Mouse (Mus musculus): ENCODE results near the gene Hsd17b12.

Hsd17b12 gene

DNA sequence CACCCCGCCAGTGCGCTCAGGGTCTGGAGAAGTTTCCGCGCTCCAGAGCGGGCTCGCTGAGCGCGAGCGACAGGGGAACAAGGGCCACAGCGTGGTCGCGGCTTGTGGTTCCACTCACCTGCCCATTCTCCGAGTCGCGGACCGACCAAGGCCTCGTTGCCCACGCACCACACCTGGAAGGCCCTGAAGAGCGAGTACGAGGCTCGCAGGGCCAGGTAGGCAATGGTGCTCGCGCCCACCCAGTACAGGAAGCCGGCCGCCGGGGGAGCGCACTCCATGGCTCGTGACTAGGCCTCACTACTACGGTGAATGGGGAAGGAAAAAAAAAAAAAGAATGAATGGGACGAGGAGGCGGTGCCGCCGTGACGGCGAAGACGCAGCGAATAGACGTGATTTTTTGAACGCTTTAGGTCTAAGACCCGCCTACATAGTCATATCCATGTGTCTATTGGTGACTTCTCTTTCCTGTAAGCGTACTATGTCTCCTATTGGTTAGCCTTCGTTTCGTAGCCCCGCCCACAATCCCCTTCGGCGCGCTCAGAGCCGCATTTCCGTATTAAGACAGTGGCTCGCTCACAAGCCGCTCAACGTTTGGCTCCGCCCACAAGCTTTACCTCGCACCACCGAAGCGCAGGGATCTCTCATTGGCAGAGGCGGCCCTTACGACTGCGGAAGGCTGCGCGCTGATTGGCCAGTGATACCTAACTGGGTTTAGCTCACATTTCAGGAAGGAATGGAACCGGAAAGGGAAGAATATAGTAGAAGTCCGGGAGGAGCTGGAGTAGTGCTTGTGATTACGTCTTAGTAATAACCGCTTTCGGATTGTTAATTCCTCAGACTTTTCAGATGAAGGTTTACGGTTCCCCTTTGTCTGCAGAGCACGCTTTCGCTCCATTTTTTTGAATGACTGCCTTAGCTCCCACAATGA is at the start of gene Hsd17b12:
Hsd17b12 (minus strand) TSS at position 373 of the 928 bp plus-strand sequence.
- DNase-seq (ENCODE audit: low spot score) = peak; percentile 100

DNA sequence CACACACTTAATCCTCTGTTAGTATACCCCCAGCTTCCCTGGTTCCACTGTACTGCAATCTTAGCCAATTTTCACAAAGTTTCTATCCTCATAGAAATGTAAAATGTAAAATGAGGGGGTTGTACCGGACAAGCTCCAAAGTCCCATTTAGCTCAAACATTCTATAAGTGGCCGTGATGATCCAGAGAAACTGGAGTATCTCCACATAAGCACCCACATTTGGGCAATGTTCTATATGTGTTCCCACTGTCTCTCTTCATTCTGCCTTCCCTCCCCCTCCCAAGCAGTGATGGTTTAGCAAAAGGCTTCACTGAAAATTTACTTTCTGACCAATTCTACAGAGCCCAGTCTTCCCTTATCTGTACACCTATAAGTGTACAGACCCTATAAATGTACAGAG is 27.1 kb upstream of the Hsd17b12 start:
- DNase-seq (ENCODE audit: low spot score) = peak; percentile 16

DNA sequence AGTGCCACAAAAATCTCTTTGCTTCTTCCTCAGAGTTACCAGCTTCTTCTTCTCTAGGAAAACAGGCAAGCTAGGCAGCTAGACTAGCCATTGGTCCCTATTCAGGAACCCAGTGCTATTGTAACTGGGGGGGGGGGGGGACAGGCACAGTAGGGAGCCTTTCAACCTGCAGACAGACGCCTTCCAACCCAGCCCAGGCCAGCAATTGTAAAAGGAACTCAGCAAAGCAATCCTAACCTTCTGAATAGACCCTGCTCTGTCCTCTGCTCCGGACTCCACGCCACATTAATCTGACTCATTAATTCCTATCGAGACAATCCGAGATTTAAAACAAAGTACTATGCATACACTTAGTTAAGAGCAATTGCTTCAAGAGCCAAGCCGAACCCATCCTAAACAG is 26.4 kb upstream of the Hsd17b12 start:
- DNase-seq (ENCODE audit: low spot score) = no peak

DNA sequence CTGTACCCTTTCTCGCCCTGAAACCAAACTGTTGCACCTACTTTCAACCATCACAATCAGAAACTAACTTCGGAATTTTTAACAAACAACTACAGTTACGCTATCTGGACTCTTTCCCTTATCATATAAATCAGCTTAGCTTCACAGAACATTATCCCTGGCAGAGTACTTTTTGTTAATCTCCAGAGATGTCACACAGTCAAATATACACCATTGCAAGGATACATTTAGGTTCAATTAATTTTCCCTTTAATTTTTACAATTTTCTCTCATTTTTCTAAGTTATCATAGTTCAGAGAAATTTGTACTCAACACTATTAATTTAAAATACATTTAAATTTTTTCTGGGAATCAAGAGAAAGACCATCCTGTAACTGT is 21.3 kb upstream of the Hsd17b12 start:
- no peak for DNase-seq (ENCODE audit: low spot score)

DNA sequence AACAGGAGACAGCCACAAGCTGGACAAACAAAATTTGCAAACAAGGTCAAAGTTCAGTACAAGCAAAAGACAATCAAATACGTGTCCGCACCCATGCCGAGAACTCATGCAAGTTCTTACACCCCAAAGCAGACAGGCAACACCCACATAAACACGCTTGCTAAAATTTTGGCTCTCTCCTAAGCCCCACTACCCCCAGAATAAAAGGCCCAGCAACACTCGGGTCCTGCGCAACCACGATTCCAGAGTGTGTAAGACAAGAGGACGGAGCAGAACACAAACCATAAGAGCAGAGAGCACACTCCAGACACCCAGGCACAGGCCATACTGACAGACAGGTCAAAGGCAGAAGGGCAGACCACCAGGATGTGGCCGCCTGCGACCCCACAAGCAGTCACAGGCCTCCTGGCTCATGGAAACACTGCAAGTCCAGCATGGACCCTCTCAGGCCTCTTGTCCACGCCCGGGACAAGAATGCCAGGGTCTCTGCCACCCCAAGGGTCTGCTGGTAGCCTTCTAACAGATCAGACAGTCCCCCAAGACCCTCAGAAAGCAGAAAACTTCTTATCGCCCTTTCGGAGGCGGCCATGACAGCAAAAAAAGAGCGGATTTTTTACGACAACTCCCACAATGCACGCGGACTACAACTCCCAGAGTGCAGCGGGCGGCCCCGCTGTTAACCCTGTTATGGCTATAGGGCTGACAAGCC is 20.7 kb upstream of the Hsd17b12 start:
- DNase-seq (ENCODE audit: low spot score) = peak; percentile 80

DNA sequence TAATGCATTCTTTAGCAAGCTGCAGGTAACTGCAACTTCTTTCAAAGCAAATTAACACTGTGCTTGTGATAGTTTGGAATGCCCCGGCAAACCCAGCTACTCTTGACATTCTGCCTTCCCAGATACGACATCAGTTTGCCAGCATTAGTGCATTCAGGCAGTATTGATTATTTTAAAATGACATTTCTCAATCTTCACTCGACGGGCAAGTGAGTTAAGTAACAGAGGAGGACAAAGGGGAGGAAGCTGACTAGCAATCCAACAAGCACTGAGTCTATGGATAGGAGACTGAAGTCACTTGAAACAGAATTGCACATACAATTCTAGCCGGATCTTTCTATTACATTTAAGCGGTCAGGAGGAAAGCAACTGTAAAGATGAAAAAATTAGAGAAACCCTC is 19.5 kb upstream of the Hsd17b12 start:
- DNase-seq (ENCODE audit: low spot score) = no peak

DNA sequence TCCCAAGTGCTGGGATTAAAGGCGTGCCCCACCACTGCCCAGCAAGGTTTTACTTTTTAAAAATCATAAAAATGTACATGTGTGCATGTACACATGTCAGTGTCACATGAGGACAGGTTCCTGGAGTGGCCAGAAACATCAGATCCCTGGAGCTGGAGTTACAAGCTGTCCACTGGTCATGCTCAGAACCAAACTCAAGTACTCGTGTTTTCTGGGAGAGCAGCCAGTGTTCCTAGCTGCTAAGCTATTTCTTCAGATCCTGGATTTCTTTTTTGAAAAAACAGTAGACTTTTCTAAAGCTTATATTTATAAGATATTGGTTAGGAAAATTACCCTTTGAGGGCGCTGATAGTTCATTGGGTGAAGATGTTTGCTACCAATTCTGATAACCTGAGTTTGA is 18.6 kb upstream of the Hsd17b12 start:
- DNase-seq (ENCODE audit: low spot score) = no peak

DNA sequence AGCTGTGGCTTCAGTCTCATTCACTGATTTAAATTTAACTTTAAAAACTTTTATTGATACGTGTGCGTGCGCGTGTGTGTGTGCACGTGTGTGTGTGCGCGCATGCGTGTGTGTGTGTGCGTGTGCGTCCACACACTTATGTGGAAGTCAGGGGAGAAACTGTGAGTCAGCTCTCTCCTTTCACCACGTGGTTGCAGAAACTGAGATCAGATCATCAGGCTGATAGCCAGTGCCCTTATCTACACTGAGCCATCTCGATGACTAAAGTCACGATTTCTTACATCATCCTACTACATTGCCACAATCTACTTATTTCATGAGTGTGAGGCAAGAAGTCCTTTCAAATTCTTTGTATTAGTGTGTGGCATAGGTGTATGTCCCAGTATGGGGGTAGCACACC is 15.8 kb upstream of the Hsd17b12 start:
- DNase-seq (ENCODE audit: low spot score) = no peak

DNA sequence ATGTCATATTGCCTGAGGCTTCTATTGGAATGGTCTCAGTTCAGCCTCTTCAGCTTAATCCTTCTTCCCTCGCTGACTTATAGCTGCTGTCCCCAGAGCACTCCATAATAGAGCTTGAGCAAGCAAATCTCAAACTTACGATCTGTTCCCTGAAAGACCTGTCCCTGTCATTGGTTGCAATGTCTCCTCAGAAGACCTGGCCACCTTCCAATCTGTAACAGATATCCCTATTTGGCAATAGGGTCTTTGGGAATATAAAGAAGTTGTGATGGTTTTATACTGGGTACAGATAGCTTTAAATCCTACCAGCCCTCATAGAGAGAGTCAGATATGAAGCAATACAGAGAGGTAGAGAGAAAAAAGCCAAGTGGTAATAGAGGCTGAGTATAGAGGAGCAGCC is 5.4 kb upstream of the Hsd17b12 start:
- DNase-seq (ENCODE audit: low spot score) = no peak

DNA sequence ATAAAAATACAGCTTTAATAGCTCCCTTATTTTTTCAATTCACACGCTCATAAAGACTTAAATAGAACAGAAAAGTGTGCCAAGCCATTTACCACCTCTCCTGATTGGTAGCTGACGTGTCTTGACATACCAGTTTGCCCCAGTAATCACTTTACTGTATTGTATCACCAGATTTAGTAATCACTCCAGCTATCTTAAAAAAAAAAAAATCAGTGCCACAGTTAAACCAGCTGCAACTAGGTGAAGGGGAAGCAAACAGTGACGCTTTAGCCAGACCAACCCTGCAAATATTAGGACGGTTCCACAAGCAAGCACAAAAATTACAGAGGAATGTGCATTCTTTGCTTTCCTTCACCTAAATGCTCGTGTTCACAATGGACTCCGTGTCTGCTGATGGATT is 4.4 kb upstream of the Hsd17b12 start:
- DNase-seq (ENCODE audit: low spot score) = no peak

DNA sequence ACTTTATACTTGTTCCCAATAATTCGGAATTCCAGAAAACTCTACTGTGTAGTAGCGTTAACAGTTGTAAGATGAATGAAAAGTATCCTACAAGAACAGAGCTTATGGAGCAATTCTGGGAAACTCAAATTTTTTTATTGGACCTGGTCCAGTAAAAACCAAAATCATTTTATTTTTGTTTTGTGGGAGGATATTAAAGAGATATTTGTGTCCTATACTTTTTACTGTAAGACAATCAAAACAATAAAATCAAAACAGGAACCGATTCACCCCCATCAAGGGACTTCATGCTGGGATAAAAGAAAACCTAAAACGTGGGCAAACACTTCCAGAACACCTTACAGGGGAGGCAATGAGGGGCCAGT is 738 bp upstream of the Hsd17b12 start:
- no peak for DNase-seq (ENCODE audit: low spot score)

DNA sequence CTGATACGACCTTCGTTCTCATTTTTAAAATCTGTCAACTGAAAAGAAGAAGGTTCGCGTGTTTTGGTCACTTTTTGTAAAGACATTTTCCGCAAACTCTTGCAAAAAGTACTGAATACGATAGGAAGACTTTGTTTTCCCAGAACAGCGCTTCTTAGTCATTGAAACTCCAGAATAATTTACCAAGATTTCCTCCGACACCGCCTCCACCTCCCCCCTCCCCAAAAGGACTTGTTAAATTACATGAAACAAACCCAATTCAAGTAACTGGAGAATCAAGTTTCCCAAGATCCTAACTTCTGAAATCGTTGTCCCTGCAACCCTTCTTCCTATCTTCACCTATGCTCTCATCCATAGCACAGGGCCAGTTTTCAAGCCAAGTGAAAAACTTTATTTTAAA is 713 bp downstream of the Hsd17b12 start:
- no peak for DNase-seq (ENCODE audit: low spot score)

DNA sequence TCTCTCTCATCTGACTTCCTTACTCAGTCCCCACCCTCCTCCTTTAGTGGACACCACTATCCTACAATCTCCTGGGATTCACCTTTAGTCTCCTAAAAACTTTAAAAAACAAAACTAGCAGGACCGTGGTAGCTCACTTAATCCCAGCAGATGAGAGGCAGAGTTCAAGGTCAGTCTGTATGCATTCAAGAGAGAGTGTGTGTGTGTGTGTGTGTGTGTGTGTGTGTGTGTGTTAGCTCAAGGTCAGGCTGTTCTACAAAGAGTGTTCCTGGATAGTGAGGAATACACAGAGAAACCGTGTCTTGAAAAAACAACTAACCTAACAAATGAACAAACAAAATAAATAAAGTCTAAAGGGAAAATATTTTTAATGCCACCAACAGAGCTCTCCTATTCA is 12.6 kb downstream of the Hsd17b12 start:
- no peak for DNase-seq (ENCODE audit: low spot score)

DNA sequence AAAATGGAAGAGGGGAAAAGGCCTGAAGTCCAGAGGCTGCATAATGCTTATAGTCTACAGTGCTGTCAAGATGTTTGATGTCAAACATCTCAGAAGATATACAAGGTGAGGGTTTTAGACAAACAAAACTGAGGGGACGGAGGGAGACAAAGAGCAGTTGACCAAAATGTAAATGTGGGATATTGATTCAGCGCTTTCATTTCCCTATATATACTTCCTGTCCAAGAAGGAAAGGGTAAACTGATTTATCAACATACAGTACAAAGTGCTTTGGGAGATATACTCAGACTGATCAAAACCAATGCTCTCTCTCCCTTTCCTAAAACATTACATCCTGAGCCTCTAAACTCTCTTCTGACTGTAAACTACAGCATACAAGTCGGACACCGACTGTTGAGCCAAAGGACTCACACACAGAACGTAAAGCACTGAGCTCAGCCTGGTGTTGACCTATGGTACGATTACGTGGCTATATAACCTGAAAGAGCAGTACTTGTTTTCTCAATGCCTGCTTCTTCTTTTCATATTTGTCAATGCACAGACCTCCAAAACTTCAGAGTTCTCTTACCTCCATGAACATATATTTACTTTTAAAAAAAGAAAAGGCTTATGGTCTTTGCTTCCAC is 13.1 kb downstream of the Hsd17b12 start:
- DNase-seq (ENCODE audit: low spot score) = no peak

DNA sequence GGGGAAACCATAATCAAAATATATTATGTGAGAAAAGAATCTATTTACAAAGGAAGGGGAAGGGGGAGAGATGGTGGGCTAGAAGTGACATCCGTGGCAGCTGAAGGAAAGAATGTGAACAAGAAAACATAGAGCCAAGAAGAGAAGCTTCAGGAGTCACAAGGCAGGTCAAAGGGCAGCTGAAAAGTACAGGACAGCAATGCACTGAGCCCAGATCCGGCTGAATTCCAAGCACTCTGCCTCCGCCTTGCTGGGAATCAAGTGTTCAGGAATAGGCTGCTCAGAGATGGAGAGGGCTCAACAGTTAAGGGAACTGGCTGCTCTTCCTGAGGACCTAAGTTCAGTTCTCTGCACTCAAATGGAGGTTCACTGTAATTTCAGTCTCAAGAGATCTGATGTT is 16.5 kb downstream of the Hsd17b12 start:
- no peak for DNase-seq (ENCODE audit: low spot score)

DNA sequence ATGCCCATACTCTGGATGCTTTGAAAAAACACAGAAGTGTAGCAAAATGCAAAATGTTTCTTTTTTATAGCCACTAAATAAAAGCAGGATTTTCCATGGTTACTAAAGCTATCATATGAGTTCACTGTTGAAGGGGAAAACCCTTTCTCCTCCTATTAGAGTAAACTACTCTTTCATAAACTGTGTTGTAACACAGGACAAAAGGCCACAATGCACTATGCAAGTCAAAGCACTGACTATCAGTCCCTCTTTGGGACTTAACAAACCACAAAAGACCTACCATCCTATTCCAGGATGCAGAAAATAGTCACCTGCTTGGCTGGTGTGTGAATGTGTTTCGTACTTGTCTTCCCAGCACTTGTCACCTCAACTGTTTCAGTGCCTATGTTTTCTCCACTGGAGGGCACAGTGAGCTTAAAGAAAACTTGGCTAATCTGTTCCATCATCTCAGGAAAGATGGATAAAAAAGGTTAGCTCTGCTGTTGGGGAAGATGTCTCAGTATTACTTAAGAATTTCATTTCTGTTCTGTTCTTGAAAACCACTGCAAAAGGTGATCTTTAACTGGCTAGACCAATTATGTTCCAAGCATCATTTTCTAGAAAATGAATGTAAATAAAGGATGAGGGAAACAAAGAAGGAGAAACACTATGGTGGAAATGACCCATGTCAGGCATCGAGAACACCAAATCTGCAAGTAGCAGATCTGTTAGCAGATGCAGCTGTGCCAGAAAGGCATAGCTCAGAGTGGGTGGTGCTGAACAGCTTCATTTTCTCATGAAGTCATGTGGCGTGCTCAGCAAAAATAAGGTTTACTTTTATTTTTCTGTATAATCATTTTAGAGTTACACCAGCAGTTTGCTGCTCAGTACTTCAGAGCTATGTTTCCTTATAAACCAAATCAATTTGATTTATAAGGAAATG is 19.0 kb downstream of the Hsd17b12 start:
- peak; percentile 26 for DNase-seq (ENCODE audit: low spot score)

DNA sequence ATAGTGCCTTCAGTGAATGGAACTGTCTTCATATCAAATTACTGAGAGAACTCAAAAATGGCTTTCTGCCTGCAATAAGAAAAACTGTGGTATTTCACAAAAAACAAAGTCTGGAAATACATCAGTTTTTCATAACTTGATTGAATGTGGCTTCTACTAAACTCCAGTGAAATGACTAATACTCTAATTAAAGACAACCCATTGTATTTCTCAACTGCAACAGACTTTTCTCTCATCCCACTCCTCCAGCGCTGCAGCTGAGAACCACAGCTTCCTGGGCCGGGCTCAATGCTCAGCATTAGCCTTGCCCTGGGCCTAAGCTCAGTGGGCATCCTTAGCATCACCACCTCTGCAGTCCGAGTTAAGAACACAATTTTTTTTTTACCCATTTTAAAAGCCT is 20.9 kb downstream of the Hsd17b12 start:
- no peak for DNase-seq (ENCODE audit: low spot score)

DNA sequence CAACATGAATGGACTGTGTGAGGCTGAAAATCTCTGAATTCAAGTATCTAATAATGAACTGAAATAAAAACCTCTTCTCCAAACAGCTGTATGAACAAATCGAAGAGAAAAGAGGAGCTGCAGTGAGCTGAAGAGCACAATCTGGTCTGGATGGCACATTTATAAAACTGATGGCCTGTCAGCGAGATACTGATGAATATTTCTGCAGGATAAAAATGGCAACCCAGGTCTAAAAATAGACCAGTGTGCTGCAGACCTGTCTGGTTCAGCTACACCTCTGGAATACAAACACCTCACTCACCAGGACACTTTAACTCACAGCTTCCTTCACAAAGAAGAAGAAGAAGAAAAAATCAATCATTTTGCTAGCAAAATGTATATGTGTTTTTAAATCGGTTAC is 29.3 kb downstream of the Hsd17b12 start:
- DNase-seq (ENCODE audit: low spot score) = no peak

DNA sequence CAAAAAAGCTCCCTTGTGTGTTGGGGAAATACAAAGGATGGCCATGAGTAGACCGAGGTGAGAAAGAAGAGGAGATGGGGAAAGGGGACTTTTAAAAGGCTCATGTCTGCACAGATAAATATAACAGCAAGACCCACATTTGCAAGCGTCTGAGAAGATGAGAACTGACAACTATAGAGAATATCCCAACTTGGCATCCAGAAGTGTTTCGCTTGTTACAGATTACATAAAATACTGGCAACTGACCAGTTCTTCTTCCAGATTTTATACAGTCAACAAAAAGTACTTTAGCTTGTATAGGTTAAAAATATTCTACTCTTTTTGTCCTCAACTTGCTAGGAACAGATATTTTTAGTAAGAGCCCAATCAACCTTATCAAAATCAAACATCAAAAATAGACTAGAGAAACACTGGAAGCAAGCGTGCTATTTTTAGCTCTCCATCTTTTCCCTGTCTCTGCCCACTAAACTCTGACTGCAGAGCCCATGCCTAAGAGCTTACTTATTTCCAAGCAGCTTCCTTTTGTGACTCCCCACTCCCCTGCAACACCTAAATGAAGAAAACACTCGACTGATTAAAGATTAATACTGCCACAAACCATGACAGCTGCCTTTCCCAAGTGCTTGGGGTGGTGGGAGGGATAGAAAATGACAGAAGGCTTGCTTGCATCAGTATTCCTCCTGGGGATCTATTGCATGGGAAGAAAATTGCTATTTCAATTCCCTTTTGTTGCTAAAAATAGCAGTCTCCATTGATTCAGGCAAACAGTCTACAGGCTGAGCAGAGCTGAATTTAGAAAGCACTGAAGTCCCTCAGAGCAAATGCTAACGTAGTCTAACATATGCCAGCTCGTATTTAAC is 35.4 kb downstream of the Hsd17b12 start:
- peak; percentile 34 for DNase-seq (ENCODE audit: low spot score)

DNA sequence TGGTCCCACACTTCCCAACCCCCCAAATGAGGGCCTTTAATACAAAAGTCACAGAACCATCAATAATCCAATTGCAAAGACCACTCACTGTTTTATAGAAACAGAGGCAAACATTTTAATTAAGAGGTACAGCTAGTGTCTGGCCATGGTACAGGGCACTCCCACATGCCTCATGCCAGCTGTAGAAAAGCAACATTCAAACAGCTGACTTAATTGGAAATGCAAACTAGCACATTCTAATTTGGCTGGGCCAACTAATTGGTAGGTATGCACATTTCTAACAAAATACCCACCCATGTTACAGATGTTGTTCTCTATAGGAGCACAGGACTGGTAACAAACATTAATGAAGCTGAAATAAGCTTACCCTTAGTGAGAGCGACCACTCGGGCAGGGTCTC is 54.0 kb downstream of the Hsd17b12 start:
- DNase-seq (ENCODE audit: low spot score) = no peak

DNA sequence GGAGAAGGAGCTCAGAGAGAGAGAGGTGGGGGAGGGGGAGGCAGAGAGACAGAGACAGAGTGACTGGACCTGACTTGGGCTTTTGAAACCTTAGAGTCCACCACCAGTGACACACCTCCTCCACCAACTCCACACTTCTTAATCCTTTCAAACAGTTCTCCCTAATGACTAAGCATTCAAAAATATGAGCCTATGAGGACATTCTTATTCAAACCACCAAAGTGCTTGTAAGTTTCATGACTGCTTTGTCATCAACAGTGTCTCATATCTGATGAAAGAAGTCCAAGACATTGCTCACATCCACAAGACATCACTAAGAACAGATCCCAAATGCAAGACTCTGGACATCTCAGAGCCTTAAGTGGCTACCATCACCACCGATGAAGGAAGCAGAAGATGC is 67.9 kb downstream of the Hsd17b12 start:
- no peak for DNase-seq (ENCODE audit: low spot score)

All from left cerebral cortex, adult 11 months (tissue).